Mouse (Mus musculus): ENCODE measurements at regions not wholly inside any gene's neighbourhood (a gene's known extent, or its start where the extent isn't known, plus 50 kb on each side); places are given as distances from the start of the nearest gene placed in this dataset.

DNA sequence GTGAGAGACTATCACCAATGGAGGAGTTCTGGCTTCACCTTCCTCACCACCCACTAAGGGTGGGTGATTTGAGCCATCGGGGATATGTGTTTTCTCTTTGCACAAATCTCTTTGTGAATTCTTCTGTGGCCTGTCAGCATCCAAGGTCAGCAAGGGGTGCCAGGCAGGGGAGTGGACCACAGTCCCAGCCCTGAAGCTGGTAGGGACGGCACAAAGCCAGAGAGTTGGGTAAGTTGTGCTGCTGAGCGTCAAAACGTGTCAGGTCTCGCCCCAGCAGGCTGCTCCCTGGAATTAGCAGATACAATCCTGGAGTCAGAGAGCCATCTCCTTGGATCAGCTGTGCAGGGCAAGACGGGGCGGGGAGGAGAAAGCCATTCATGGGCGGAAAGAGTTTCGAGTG, 101.2 kb upstream of the Zmiz1 start:
- no peak for DNase-seq (ENCODE audit: low read depth)
- TF ChIP-seq CTCF (IDR thresholded peaks at IDR 0.05; ENCODE audit: borderline replicate concordance, extremely low read depth, insufficient read depth, insufficient read length) (no peak), POLR2A (IDR thresholded peaks at IDR 0.05; ENCODE audit: borderline replicate concordance, extremely low read depth, insufficient read depth, insufficient read length, poor library complexity, severe bottlenecking) (no peak)

GRCm38 (mm10) chr14:25359824-25360294, 99.1 kb upstream of the Zmiz1 start:
- no peak for DNase-seq (ENCODE audit: low read depth)
- no peak for TF ChIP-seq POLR2A (IDR thresholded peaks at IDR 0.05; ENCODE audit: borderline replicate concordance, extremely low read depth, insufficient read depth, insufficient read length, poor library complexity, severe bottlenecking)
- no peak for TF ChIP-seq CTCF (IDR thresholded peaks at IDR 0.05; ENCODE audit: borderline replicate concordance, extremely low read depth, insufficient read depth, insufficient read length)

DNA sequence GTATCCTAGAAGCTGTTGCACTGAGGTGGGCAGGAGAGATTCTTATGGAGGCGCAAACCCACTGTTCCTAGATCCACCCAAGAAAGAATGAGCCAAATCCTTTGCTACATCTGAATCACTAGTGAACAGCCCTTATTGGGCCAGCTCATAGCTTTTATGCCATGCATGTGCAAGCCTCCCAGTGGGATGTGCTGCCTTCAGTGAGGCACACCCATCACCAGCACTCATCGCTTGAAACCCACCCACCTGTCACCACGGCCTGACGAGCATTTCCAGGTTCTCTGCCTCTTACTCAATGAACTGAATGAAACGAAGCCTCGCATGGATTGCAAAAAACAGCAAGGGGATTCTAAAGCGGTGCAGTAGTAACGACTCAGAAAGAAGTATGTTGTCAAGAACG, 98.3 kb upstream of the Zmiz1 start:
- peak; percentile 42 for DNase-seq (ENCODE audit: low read depth)
- TF ChIP-seq CTCF (IDR thresholded peaks at IDR 0.05; ENCODE audit: borderline replicate concordance, extremely low read depth, insufficient read depth, insufficient read length) (no peak), POLR2A (IDR thresholded peaks at IDR 0.05; ENCODE audit: borderline replicate concordance, extremely low read depth, insufficient read depth, insufficient read length, poor library complexity, severe bottlenecking) (no peak)

GRCm38 (mm10) chr14:25361129-25361528, 97.9 kb upstream of the Zmiz1 start:
- TF ChIP-seq POLR2A (IDR thresholded peaks at IDR 0.05; ENCODE audit: borderline replicate concordance, extremely low read depth, insufficient read depth, insufficient read length, poor library complexity, severe bottlenecking) = no peak
- TF ChIP-seq CTCF (IDR thresholded peaks at IDR 0.05; ENCODE audit: borderline replicate concordance, extremely low read depth, insufficient read depth, insufficient read length) = no peak

GRCm38 (mm10) chr14:25362771-25363170, 96.2 kb upstream of the Zmiz1 start:
- peak; percentile 71 for DNase-seq (ENCODE audit: low read depth)
- TF ChIP-seq CTCF (IDR thresholded peaks at IDR 0.05; ENCODE audit: borderline replicate concordance, extremely low read depth, insufficient read depth, insufficient read length) = no peak
- no peak for TF ChIP-seq POLR2A (IDR thresholded peaks at IDR 0.05; ENCODE audit: borderline replicate concordance, extremely low read depth, insufficient read depth, insufficient read length, poor library complexity, severe bottlenecking)

More at GRCm38 (mm10) chr14:25361129-25361528, 97.9 kb upstream of the Zmiz1 start:
- DNase-seq (ENCODE audit: low read depth) = peak; percentile 22

DNA sequence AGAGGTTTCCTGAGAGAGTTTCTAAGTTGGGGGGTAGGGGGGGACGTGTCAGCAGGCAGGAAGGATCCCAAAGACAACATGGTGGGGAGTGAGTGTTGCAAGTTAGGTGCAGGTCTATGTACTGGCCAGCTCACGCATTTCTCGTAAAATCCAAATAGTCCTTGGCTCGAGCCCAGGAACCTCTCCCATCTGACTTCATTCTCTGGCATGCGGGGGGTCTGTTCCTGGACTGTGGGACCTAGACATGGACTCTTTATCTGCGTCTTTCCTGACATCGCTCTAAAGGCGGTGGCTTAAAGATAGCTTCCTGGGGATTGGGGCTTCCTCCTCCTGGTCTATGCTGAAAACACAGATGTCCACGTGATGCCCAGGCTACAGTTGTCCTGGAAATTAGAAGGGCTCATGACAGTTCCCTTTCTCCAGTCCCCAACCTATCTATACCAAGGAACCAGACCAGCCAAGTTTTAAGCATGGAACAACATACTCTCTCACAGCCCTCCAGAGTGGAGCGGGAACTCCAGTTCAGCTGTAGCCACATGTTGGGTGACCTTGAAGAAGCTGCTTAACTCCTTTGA, 93.7 kb upstream of the Zmiz1 start:
- no peak for DNase-seq (ENCODE audit: low read depth)
- TF ChIP-seq POLR2A (IDR thresholded peaks at IDR 0.05; ENCODE audit: borderline replicate concordance, extremely low read depth, insufficient read depth, insufficient read length, poor library complexity, severe bottlenecking) (no peak), CTCF (IDR thresholded peaks at IDR 0.05; ENCODE audit: borderline replicate concordance, extremely low read depth, insufficient read depth, insufficient read length) (no peak)

DNA sequence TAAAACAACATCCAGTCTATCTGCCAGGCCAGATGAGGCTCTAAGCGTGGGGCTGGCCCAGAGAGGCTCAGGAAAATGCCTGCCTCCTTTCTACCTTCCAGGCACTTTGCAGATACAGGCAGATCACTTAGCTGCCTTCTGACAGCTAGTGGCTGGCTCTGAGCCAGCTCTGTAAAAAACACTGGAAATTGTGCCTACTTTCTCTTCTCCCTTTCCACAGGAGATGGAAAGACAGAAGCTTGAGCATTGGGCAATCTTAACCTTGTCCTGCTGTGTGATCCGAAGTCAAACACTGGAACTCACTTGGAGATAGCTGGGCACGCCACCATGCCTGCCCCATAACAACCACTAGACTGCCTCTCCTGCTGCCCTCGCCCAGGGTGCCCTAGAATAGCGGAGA, 93.0 kb upstream of the Zmiz1 start:
- DNase-seq (ENCODE audit: low read depth) = peak; percentile 60
- TF ChIP-seq CTCF (IDR thresholded peaks at IDR 0.05; ENCODE audit: borderline replicate concordance, extremely low read depth, insufficient read depth, insufficient read length) (no peak), POLR2A (IDR thresholded peaks at IDR 0.05; ENCODE audit: borderline replicate concordance, extremely low read depth, insufficient read depth, insufficient read length, poor library complexity, severe bottlenecking) (no peak)

GRCm38 (mm10) chr14:25370306-25371020, 88.5 kb upstream of the Zmiz1 start:
- TF ChIP-seq CTCF (IDR thresholded peaks at IDR 0.05; ENCODE audit: borderline replicate concordance, extremely low read depth, insufficient read depth, insufficient read length) = no peak
- TF ChIP-seq POLR2A (IDR thresholded peaks at IDR 0.05; ENCODE audit: borderline replicate concordance, extremely low read depth, insufficient read depth, insufficient read length, poor library complexity, severe bottlenecking) = no peak
- peak; percentile 53 for DNase-seq (ENCODE audit: low read depth)

DNA sequence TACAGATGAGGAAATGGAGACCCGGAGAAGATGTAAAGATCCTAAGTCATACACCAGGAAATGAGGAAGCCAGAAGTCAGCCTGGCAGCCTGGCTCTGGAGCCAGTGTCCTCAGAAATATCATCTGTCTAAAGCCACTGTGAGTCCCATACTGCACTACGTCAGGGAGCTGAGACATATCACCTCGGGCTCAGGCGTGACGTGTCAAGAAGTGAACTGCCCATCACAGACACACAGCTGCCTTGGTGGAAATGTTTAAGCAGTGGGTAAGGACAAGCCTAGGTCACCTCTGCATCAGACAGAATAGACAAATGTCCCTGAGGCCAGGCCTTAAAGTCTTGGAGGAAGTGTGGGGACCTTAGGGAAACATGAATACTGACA, 88.0 kb upstream of the Zmiz1 start:
- no peak for DNase-seq (ENCODE audit: low read depth)
- TF ChIP-seq CTCF (IDR thresholded peaks at IDR 0.05; ENCODE audit: borderline replicate concordance, extremely low read depth, insufficient read depth, insufficient read length) = no peak
- TF ChIP-seq POLR2A (IDR thresholded peaks at IDR 0.05; ENCODE audit: borderline replicate concordance, extremely low read depth, insufficient read depth, insufficient read length, poor library complexity, severe bottlenecking) = no peak

DNA sequence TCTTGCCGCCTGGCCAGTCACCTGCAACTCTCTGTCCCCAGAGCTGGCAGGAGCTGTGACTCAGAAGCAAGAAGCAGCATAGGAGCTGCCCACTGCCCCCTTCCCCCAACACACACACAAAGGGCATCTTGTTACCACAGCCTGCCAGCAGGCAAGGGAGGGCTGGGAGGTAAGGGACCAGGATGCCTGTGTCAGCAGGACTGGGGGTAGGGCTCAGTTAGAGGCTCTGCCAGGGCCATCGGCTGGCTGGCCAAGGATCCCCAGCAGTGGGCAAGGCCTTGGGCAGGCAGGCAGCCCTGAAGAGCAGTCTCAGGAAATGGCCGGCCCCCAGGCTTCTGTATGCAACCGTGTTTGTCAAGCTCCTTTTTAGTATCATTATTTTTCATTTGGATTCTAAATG, 87.3 kb upstream of the Zmiz1 start:
- TF ChIP-seq CTCF (IDR thresholded peaks at IDR 0.05; ENCODE audit: borderline replicate concordance, extremely low read depth, insufficient read depth, insufficient read length) = no peak
- TF ChIP-seq POLR2A (IDR thresholded peaks at IDR 0.05; ENCODE audit: borderline replicate concordance, extremely low read depth, insufficient read depth, insufficient read length, poor library complexity, severe bottlenecking) = no peak
- peak; percentile 90 for DNase-seq (ENCODE audit: low read depth)

DNA sequence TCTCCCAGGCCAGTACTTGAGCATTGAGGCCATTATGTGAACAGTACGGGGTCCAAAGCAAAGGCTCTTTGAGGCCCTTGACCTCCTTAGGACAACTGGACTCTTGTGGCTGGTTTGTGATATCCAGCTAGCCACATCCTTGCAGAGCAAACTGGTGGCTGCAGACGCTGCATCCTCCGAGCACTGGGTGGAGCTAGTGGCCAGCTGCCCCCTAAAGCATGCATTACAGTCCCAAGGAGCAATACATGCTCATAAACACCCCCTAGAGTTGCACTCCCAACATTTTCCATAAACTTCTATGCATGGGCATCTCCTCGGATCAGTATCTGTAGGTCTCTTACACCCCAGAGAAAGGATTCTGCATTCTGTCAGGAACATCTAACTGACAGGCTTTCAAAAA, 86.4 kb upstream of the Zmiz1 start:
- TF ChIP-seq POLR2A (IDR thresholded peaks at IDR 0.05; ENCODE audit: borderline replicate concordance, extremely low read depth, insufficient read depth, insufficient read length, poor library complexity, severe bottlenecking) = no peak
- TF ChIP-seq CTCF (IDR thresholded peaks at IDR 0.05; ENCODE audit: borderline replicate concordance, extremely low read depth, insufficient read depth, insufficient read length) = peak; percentile 33; the same call in 1 of the 2 replicates
- DNase-seq (ENCODE audit: low read depth) = peak; percentile 43

DNA sequence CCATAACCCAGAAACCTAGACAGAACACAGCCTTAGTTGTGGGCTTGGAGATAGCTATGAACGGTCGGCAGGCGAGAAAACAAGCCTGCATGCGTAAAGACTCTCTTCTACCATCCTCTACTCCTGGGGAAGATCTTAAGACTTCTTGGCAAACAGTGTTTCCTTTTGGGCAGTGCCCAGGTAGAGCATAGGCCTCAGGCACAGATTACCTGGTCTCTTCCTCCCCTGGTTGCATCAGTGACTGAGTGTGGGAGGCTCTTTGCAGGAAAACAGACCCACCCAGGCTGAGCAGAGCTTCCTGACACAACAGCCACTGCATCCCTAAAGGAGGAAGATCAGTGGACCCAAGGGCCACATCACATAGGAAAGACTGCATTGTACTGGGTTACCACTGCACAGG, 85.8 kb upstream of the Zmiz1 start:
- no peak for TF ChIP-seq CTCF (IDR thresholded peaks at IDR 0.05; ENCODE audit: borderline replicate concordance, extremely low read depth, insufficient read depth, insufficient read length)
- TF ChIP-seq POLR2A (IDR thresholded peaks at IDR 0.05; ENCODE audit: borderline replicate concordance, extremely low read depth, insufficient read depth, insufficient read length, poor library complexity, severe bottlenecking) = no peak
- no peak for DNase-seq (ENCODE audit: low read depth)

Data from brain, embryonic 14.5 days (tissue).